Mouse (Mus musculus) heart, adult 18-20 months (tissue): ENCODE results near the gene Cabp5. TPM values are rescaled to one million over a fixed set of nuclear protein-coding genes. Genes with fewer than 3 reads are reported as not detected.
"Not testable (repeated sequence)": the region's sequence is repeated elsewhere in the genome, so short reads cannot be mapped to it uniquely, and the experiment has no call there.

Source experiments
- DNase-seq, 2 experiments: peaks; one replicate each; pipeline ENCODE4 v3.0.0; 2021 to 2022; ENCODE audit warnings: mixed read lengths in 1 of 2
- long read RNA-seq, 2 experiments: library from polyadenylated mRNA; stranded (forward); transcript quantifications; one replicate each; pipeline ENCODE4 v2.0.0; 2021
- total RNA-seq, 2 experiments: library from RNA; stranded (reverse); gene quantifications; 2 replicates each; pipeline ENCODE4 v1.2.3; 2021

The Cabp5 gene
- total RNA-seq = not detected
- long read RNA-seq, experiment 1 = 0 reads
- long read RNA-seq, experiment 2 = 0 reads

- DNase-seq = no peak
Observed at GRCm38 (mm10) chr7:13397832-13398231, at the start of gene Cabp5. TSS of gene Cabp5 (plus strand) at chr7:13398132.

- no peak for DNase-seq
Observed at GRCm38 (mm10) chr7:13355943-13356342, 42.0 kb upstream of the Cabp5 start.

GRCm38 (mm10) chr7:13380588-13380987, 17.3 kb upstream of the Cabp5 start:
- DNase-seq = no peak

- not testable (repeated sequence) for DNase-seq
Observed at GRCm38 (mm10) chr7:13450541-13450940, 52.6 kb downstream of the Cabp5 start, which contains the start of gene Bsph1. TSS of gene Bsph1 (plus strand) at chr7:13450841.

Other genes starting within 250 kb of the Cabp5 start
- gene Vmn1r88, start 238.6 kb upstream of the Cabp5 start, total RNA-seq = under 1 TPM in 1 of 2 experiments, not detected in 1; 0.05 TPM
- gene Vmn1r89, start 185.1 kb upstream of the Cabp5 start, total RNA-seq = not detected
- 1 to 10 TPM; 2.6 to 4.8 TPM for gene Lig1, start 120.8 kb upstream of the Cabp5 start, total RNA-seq
- gene Zswim9, start 119.4 kb upstream of the Cabp5 start, total RNA-seq = 10 to 100 TPM in 1 of 2 experiments, 1 to 10 TPM in 1; 9.6 to 11.0 TPM
- gene Pla2g4c, start 73.5 kb upstream of the Cabp5 start, total RNA-seq = under 1 TPM in 1 of 2 experiments, not detected in 1; 0.12 TPM
- not detected for gene Bsph1, start 52.7 kb downstream of the Cabp5 start, total RNA-seq
- not detected for gene Bsph2, start 172.9 kb downstream of the Cabp5 start, total RNA-seq
- not detected for gene Sult2a5, start 225.8 kb downstream of the Cabp5 start, total RNA-seq